Mouse (Mus musculus): ENCODE measurements around the gene Srsf6. TPM values are rescaled to one million over a fixed set of nuclear protein-coding genes. Genes with fewer than 3 reads are reported as not detected.
A peak's percentile ranks its signal among the peaks of the same experiment; 100 is the strongest.

Srsf6 gene
- polyA plus RNA-seq, 1 experiment from 2014 or later, result 124 TPM

DNA sequence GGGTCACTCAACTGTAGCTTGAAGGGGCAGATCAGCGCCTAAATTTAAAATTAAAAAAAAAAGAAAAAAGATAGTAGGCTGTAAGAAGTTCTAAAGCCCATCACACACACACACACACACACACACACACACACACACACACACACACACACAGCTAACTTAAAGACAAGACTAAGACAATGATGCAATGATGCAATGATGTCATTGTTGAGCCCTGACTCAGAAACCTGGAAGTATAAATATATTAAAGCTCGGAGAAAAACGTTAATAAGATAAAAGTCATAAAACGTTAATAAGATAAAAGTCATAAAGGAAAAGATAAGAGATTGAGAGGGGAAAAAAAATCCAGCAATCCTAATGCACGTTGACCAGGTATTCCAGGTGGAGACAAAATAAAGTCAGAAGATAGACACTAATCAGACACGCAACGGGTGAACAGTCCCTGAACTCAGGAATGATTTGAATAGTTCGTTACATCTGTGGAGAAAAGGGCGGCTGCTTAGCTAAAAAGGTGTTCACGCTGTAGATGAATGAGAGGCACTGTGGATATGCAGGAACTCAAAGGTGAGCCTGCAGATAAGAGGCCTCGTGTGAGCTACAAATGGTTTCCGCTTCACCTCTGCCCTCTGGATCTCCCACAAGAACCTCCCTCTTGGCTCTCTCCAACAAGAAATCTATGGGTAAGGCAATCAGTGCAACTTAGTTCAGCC is 31.3 kb upstream of the Srsf6 start:
- Histone ChIP-seq H3K9ac (ENCODE audit: low read length) (no peak overlapping the region), H3K36me3 (ENCODE audit: control insufficient read depth, insufficient read depth, low read length) (no peaks in the 10 kb centered on the region), H3K4me3 (ENCODE audit: control insufficient read depth in 1 of 2, insufficient read depth in 1 of 2, low read depth in 1 of 2, low read length in 2 of 2) (no peak overlapping the region), H3K4me1 (ENCODE audit: control insufficient read depth in 2 of 2, insufficient read depth in 2 of 2, low read length in 2 of 2) (peaks cover 5 to 7% of the 10 kb centered on the region in 2 experiments), H3K27me3 (ENCODE audit: control insufficient read depth, insufficient read depth, low read length) (no peaks in the 10 kb centered on the region), H3K27ac (replicated peaks in 1 of 2; ENCODE audit: control insufficient read depth in 1 of 2, insufficient read depth in 1 of 2, low read depth in 2 of 2, low read length in 2 of 2) (no peak overlapping the region), H3K4me2 (ENCODE audit: low read length) (no peak overlapping the region), H3K9me3 (ENCODE audit: control insufficient read depth, low read length) (no peaks in the 10 kb centered on the region)
- 63% methylated on average over 12 of the region's 12 CpGs for WGBS
- no peak for ATAC-seq (ENCODE audit: insufficient number of reproducible peaks, insufficient read depth, low FRiP score, low read depth)

- H3K9ac ChIP-seq (ENCODE audit: low read length), result no peak overlapping the region
- 9% methylated on average over 2 of the region's 2 CpGs for WGBS
- H3K9me3 ChIP-seq (ENCODE audit: control insufficient read depth, low read length), result no peaks in the 10 kb centered on the region
- ATAC-seq (ENCODE audit: insufficient number of reproducible peaks, insufficient read depth, low FRiP score, low read depth), result no peak
- peaks cover 5 to 7% of the 10 kb centered on the region in 2 experiments for H3K4me1 ChIP-seq (ENCODE audit: control insufficient read depth in 2 of 2, insufficient read depth in 2 of 2, low read length in 2 of 2)
- H3K36me3 ChIP-seq (ENCODE audit: control insufficient read depth, insufficient read depth, low read length), result no peaks in the 10 kb centered on the region
- no peak overlapping the region for H3K4me2 ChIP-seq (ENCODE audit: low read length)
- no peak overlapping the region for H3K4me3 ChIP-seq (ENCODE audit: control insufficient read depth in 1 of 2, insufficient read depth in 1 of 2, low read depth in 1 of 2, low read length in 2 of 2)
- H3K27ac ChIP-seq (replicated peaks in 1 of 2; ENCODE audit: control insufficient read depth in 1 of 2, insufficient read depth in 1 of 2, low read depth in 2 of 2, low read length in 2 of 2), result no peak overlapping the region
- no peaks in the 10 kb centered on the region for H3K27me3 ChIP-seq (ENCODE audit: control insufficient read depth, insufficient read depth, low read length)
Measured at GRCm38 (mm10) chr2:162900590-162900916, 30.8 kb upstream of the Srsf6 start.

GRCm38 (mm10) chr2:162905902-162906301 is 25.4 kb upstream of the Srsf6 start:
- no peaks in the 10 kb centered on the region for H3K36me3 ChIP-seq (ENCODE audit: control insufficient read depth, insufficient read depth, low read length)
- H3K9me3 ChIP-seq (ENCODE audit: control insufficient read depth, low read length), result no peaks in the 10 kb centered on the region
- H3K9ac ChIP-seq (ENCODE audit: low read length), result no peak overlapping the region
- WGBS, result 62% methylated on average over 4 of the region's 4 CpGs
- ATAC-seq (ENCODE audit: insufficient number of reproducible peaks, insufficient read depth, low FRiP score, low read depth), result peak; percentile 43; the same call in 1 of the 2 replicates
- H3K27ac ChIP-seq (replicated peaks in 1 of 2; ENCODE audit: control insufficient read depth in 1 of 2, insufficient read depth in 1 of 2, low read depth in 2 of 2, low read length in 2 of 2), result no peak overlapping the region
- H3K4me3 ChIP-seq (ENCODE audit: control insufficient read depth in 1 of 2, insufficient read depth in 1 of 2, low read depth in 1 of 2, low read length in 2 of 2), result no peak overlapping the region
- H3K27me3 ChIP-seq (ENCODE audit: control insufficient read depth, insufficient read depth, low read length), result no peaks in the 10 kb centered on the region
- H3K4me2 ChIP-seq (ENCODE audit: low read length), result no peak overlapping the region
- H3K4me1 ChIP-seq (ENCODE audit: control insufficient read depth in 2 of 2, insufficient read depth in 2 of 2, low read length in 2 of 2), result no peaks in the 10 kb centered on the region

DNA sequence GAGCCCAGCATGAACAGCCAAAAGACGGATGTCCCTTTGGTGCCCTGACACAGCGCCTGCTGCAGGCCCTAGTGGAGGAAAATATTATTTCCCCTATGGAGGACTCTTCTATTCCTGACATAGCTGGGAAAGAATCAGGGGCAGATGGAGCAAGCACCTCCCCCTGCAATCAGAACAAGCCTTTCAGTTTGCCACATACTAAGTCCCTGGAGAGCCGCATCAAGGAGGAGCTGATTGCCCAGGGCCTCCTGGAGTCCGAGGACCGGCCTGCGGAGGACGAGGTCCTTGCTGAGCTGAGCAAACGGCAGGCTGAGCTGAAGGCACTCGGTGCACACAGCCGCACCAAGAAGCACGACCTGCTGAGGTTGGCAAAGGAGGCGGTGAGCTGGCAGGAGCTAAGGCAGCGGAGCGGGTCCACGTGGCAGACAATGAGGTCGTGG is 23.3 kb upstream of the Srsf6 start:
- no peak overlapping the region for H3K27ac ChIP-seq (replicated peaks in 1 of 2; ENCODE audit: control insufficient read depth in 1 of 2, insufficient read depth in 1 of 2, low read depth in 2 of 2, low read length in 2 of 2)
- H3K4me2 ChIP-seq (ENCODE audit: low read length), result peak overlapping the region; percentile 47
- H3K27me3 ChIP-seq (ENCODE audit: control insufficient read depth, insufficient read depth, low read length), result no peaks in the 10 kb centered on the region
- no peak for ATAC-seq (ENCODE audit: insufficient number of reproducible peaks, insufficient read depth, low FRiP score, low read depth)
- H3K4me1 ChIP-seq (ENCODE audit: control insufficient read depth in 2 of 2, insufficient read depth in 2 of 2, low read length in 2 of 2), result no peaks in the 10 kb centered on the region
- peak overlapping the region in 1 of 2 experiments; percentile 10; a peak in 1 of 4 replicates for H3K4me3 ChIP-seq (ENCODE audit: control insufficient read depth in 1 of 2, insufficient read depth in 1 of 2, low read depth in 1 of 2, low read length in 2 of 2)
- H3K36me3 ChIP-seq (ENCODE audit: control insufficient read depth, insufficient read depth, low read length), result no peaks in the 10 kb centered on the region
- 0 out of 2 replicates have a peak overlapping the region, but pooled peaks have one; percentile 30 for H3K9ac ChIP-seq (ENCODE audit: low read length)
- 26% methylated on average over 16 of the region's 16 CpGs for WGBS
- no peaks in the 10 kb centered on the region for H3K9me3 ChIP-seq (ENCODE audit: control insufficient read depth, low read length)

DNA sequence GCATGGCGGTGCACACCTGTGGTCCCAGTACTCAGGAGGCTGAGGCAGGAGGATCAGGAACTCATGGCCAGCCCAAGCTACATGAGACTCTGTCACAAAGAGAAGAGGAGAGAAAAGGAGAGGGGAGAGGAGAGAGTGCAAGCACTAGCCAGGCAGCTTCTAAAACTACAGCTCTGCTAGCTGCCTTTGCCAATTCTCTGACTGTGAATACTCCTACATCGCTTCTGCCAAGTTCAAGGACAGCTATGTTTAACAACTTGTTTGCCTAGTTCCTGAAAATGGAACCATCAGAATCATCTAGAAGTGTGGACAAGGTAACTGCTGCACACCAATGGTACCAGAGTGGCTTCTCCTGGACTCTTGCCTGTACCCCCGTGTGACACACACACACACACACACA is 17.3 kb upstream of the Srsf6 start:
- Histone ChIP-seq H3K4me2 (ENCODE audit: low read length) (no peak overlapping the region), H3K36me3 (ENCODE audit: control insufficient read depth, insufficient read depth, low read length) (no peaks in the 10 kb centered on the region), H3K4me1 (ENCODE audit: control insufficient read depth in 2 of 2, insufficient read depth in 2 of 2, low read length in 2 of 2) (no peaks in the 10 kb centered on the region), H3K9me3 (ENCODE audit: control insufficient read depth, low read length) (0 out of 2 replicates have a peak, but pooled peaks cover 5% of the 10 kb centered on the region), H3K4me3 (ENCODE audit: control insufficient read depth in 1 of 2, insufficient read depth in 1 of 2, low read depth in 1 of 2, low read length in 2 of 2) (no peak overlapping the region), H3K27me3 (ENCODE audit: control insufficient read depth, insufficient read depth, low read length) (no peaks in the 10 kb centered on the region), H3K27ac (replicated peaks in 1 of 2; ENCODE audit: control insufficient read depth in 1 of 2, insufficient read depth in 1 of 2, low read depth in 2 of 2, low read length in 2 of 2) (no peak overlapping the region), H3K9ac (ENCODE audit: low read length) (no peak overlapping the region)
- ATAC-seq (ENCODE audit: insufficient number of reproducible peaks, insufficient read depth, low FRiP score, low read depth), result no peak
- WGBS, result 42% methylated on average over 3 of the region's 3 CpGs

GRCm38 (mm10) chr2:162914519-162914918 is 16.8 kb upstream of the Srsf6 start:
- 33% methylated on average over 2 of the region's 2 CpGs for WGBS
- no peaks in the 10 kb centered on the region for H3K4me1 ChIP-seq (ENCODE audit: control insufficient read depth in 2 of 2, insufficient read depth in 2 of 2, low read length in 2 of 2)
- 0 out of 2 replicates have a peak, but pooled peaks cover 5% of the 10 kb centered on the region for H3K9me3 ChIP-seq (ENCODE audit: control insufficient read depth, low read length)
- H3K4me3 ChIP-seq (ENCODE audit: control insufficient read depth in 1 of 2, insufficient read depth in 1 of 2, low read depth in 1 of 2, low read length in 2 of 2), result no peak overlapping the region
- no peak overlapping the region for H3K9ac ChIP-seq (ENCODE audit: low read length)
- no peaks in the 10 kb centered on the region for H3K27me3 ChIP-seq (ENCODE audit: control insufficient read depth, insufficient read depth, low read length)
- H3K27ac ChIP-seq (replicated peaks in 1 of 2; ENCODE audit: control insufficient read depth in 1 of 2, insufficient read depth in 1 of 2, low read depth in 2 of 2, low read length in 2 of 2), result no peak overlapping the region
- ATAC-seq (ENCODE audit: insufficient number of reproducible peaks, insufficient read depth, low FRiP score, low read depth), result no peak
- H3K36me3 ChIP-seq (ENCODE audit: control insufficient read depth, insufficient read depth, low read length), result no peaks in the 10 kb centered on the region
- no peak overlapping the region for H3K4me2 ChIP-seq (ENCODE audit: low read length)

DNA sequence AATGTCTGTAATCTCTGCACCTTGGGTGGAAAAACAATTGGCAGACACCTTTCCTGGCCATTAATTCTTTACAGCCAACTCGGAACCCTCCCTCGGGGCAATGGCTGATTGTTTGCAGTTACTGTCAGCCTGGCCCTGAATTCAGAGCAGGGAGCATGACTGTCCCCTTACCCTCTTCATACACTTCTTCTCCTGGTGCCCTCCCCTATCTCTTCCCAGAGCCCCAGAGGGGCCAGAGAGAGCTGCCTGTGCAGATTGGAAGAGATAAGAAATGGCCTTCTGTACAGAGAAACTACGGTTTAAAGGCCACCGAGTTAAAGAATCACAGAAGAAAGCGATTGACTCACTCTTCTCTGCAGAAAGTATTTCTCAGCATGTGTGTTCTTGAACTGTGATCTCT is 11.4 kb upstream of the Srsf6 start:
- Histone ChIP-seq H3K4me1 (ENCODE audit: control insufficient read depth in 2 of 2, insufficient read depth in 2 of 2, low read length in 2 of 2) (no peaks in the 10 kb centered on the region), H3K9me3 (ENCODE audit: control insufficient read depth, low read length) (0 out of 2 replicates have a peak, but pooled peaks cover 5% of the 10 kb centered on the region), H3K9ac (ENCODE audit: low read length) (no peak overlapping the region), H3K4me2 (ENCODE audit: low read length) (no peak overlapping the region), H3K36me3 (ENCODE audit: control insufficient read depth, insufficient read depth, low read length) (no peaks in the 10 kb centered on the region), H3K4me3 (ENCODE audit: control insufficient read depth in 1 of 2, insufficient read depth in 1 of 2, low read depth in 1 of 2, low read length in 2 of 2) (no peak overlapping the region), H3K27ac (replicated peaks in 1 of 2; ENCODE audit: control insufficient read depth in 1 of 2, insufficient read depth in 1 of 2, low read depth in 2 of 2, low read length in 2 of 2) (no peak overlapping the region), H3K27me3 (ENCODE audit: control insufficient read depth, insufficient read depth, low read length) (no peaks in the 10 kb centered on the region)
- 45% methylated on average over 5 of the region's 5 CpGs for WGBS
- no peak for ATAC-seq (ENCODE audit: insufficient number of reproducible peaks, insufficient read depth, low FRiP score, low read depth)

GRCm38 (mm10) chr2:162922183-162922582 is 9.1 kb upstream of the Srsf6 start:
- Histone ChIP-seq H3K27me3 (ENCODE audit: control insufficient read depth, insufficient read depth, low read length) (no peaks in the 10 kb centered on the region), H3K36me3 (ENCODE audit: control insufficient read depth, insufficient read depth, low read length) (no peaks in the 10 kb centered on the region), H3K9ac (ENCODE audit: low read length) (no peak overlapping the region), H3K4me1 (ENCODE audit: control insufficient read depth in 2 of 2, insufficient read depth in 2 of 2, low read length in 2 of 2) (no peaks in the 10 kb centered on the region), H3K4me2 (ENCODE audit: low read length) (no peak overlapping the region), H3K9me3 (ENCODE audit: control insufficient read depth, low read length) (0 out of 2 replicates have a peak, but pooled peaks cover 5% of the 10 kb centered on the region), H3K27ac (replicated peaks in 1 of 2; ENCODE audit: control insufficient read depth in 1 of 2, insufficient read depth in 1 of 2, low read depth in 2 of 2, low read length in 2 of 2) (no peak overlapping the region), H3K4me3 (ENCODE audit: control insufficient read depth in 1 of 2, insufficient read depth in 1 of 2, low read depth in 1 of 2, low read length in 2 of 2) (no peak overlapping the region)
- 9% methylated on average over 6 of the region's 6 CpGs for WGBS
- no peak for ATAC-seq (ENCODE audit: insufficient number of reproducible peaks, insufficient read depth, low FRiP score, low read depth)
